Mouse (Mus musculus) embryonic facial prominence, embryonic 12.5 days (tissue): ENCODE measurements around the gene Ptges. TPM values are rescaled to one million over a fixed set of nuclear protein-coding genes. Genes with fewer than 3 reads are reported as not detected.

Experiments
- ATAC-seq: fragments of 200-750 bp; cut with Nextera tagmentation; 2 replicates; pipeline ENCODE4 v1.8.0; 2017; ENCODE audit not compliant: insufficient number of reproducible peaks, insufficient read depth, low FRiP score, low TSS enrichment
- H3K27ac ChIP-seq: fragments of 300-500 bp; sonication (generic); 2 replicates; pipeline ENCODE4 v1.5.1; 2016; ENCODE audit warnings: mild to moderate bottlenecking
- H3K27me3 ChIP-seq: fragments of 300-500 bp; sonication (generic); 2 replicates; pipeline ENCODE4 v1.6.1; 2016; ENCODE audit warnings: mild to moderate bottlenecking, moderate library complexity
- H3K36me3 ChIP-seq: fragments of 300-500 bp; sonication (generic); 2 replicates; pipeline ENCODE4 v1.6.1; 2016; ENCODE audit warnings: mild to moderate bottlenecking
- H3K4me1 ChIP-seq: fragments of 300-500 bp; sonication (generic); 2 replicates; pipeline ENCODE4 v1.6.1; 2016
- H3K4me2 ChIP-seq: fragments of 300-500 bp; sonication (generic); replicated peaks from 2 replicates; pipeline ENCODE4 v1.6.1; 2016; ENCODE audit warnings: mild to moderate bottlenecking, moderate library complexity
- H3K4me3 ChIP-seq: fragments of 300-500 bp; sonication (generic); 2 replicates; pipeline ENCODE4 v1.5.1; 2016; ENCODE audit warnings: mild to moderate bottlenecking
- H3K9ac ChIP-seq: fragments of 300-500 bp; sonication (generic); 2 replicates; pipeline ENCODE4 v1.6.1; 2016; ENCODE audit warnings: mild to moderate bottlenecking, moderate library complexity
- H3K9me3 ChIP-seq: fragments of 300-500 bp; sonication (generic); 2 replicates; pipeline ENCODE4 v1.6.1; 2016; ENCODE audit warnings: mild to moderate bottlenecking, moderate library complexity
- WGBS: fragments of 180-500 bp; shearing (Covaris S2); methylation state at CpG from one replicate; pipeline ENCODE4 v1.1.7; 2016; 5-methylcytosine and 5-hydroxymethylcytosine counted together
- polyA plus RNA-seq: library from polyadenylated mRNA; unstranded; fragments of >200 nt; fragmentation: Nextera tagmentation; extraction: Ambion mirVana; gene quantifications from 2 replicates; pipeline ENCODE4 v1.2.1, GENCODE M21; 2016

The Ptges gene
- polyA plus RNA-seq, 1 experiment from 2014 or later, result 11.6 TPM

GRCm38 (mm10) chr2:30912291-30912773 lies 17.3 kb downstream of the Ptges start:
- no peaks in the 10 kb centered on the region for H3K9me3 ChIP-seq
- peak overlapping the region; percentile 12; the same call in 1 of the 2 replicates for H3K27ac ChIP-seq
- H3K4me2 ChIP-seq, result no peak overlapping the region
- H3K4me1 ChIP-seq, result peaks cover 11% of the 10 kb centered on the region; the same call in 1 of the 2 replicates
- no peak for ATAC-seq
- WGBS, result 38% methylated on average over 4 of the region's 4 CpGs
- H3K27me3 ChIP-seq, result no peaks in the 10 kb centered on the region
- H3K4me3 ChIP-seq, result no peak overlapping the region
- no peaks in the 10 kb centered on the region for H3K36me3 ChIP-seq
- no peak overlapping the region for H3K9ac ChIP-seq

- H3K27ac ChIP-seq, result no peak overlapping the region
- H3K4me1 ChIP-seq, result peaks cover 19% of the 10 kb centered on the region
- no peak for ATAC-seq
- H3K27me3 ChIP-seq, result no peaks in the 10 kb centered on the region
- no peaks in the 10 kb centered on the region for H3K9me3 ChIP-seq
- H3K4me2 ChIP-seq, result no peak overlapping the region
- WGBS, result 65% methylated on average over 4 of the region's 4 CpGs
- no peak overlapping the region for H3K4me3 ChIP-seq
- no peak overlapping the region for H3K9ac ChIP-seq
- no peaks in the 10 kb centered on the region for H3K36me3 ChIP-seq
Measured at GRCm38 (mm10) chr2:30906641-30907040, 23.0 kb downstream of the Ptges start.

GRCm38 (mm10) chr2:30905906-30906305 lies 23.8 kb downstream of the Ptges start:
- Histone ChIP-seq H3K36me3 (0 out of 2 replicates have a peak, but pooled peaks cover under 1% of the 10 kb centered on the region), H3K9ac (no peak overlapping the region), H3K4me2 (no peak overlapping the region), H3K27ac (no peak overlapping the region), H3K9me3 (no peaks in the 10 kb centered on the region), H3K4me3 (no peak overlapping the region), H3K4me1 (peaks cover 21% of the 10 kb centered on the region), H3K27me3 (no peaks in the 10 kb centered on the region)
- no peak for ATAC-seq
- WGBS, result 76% methylated on average over 8 of the region's 8 CpGs

GRCm38 (mm10) chr2:30904991-30905390 lies 24.7 kb downstream of the Ptges start:
- H3K9ac ChIP-seq, result no peak overlapping the region
- 89% methylated on average over 7 of the region's 7 CpGs for WGBS
- no peaks in the 10 kb centered on the region for H3K27me3 ChIP-seq
- H3K4me2 ChIP-seq, result no peak overlapping the region
- no peaks in the 10 kb centered on the region for H3K9me3 ChIP-seq
- H3K27ac ChIP-seq, result no peak overlapping the region
- 0 out of 2 replicates have a peak, but pooled peaks cover 3% of the 10 kb centered on the region for H3K36me3 ChIP-seq
- ATAC-seq, result no peak
- H3K4me3 ChIP-seq, result no peak overlapping the region
- H3K4me1 ChIP-seq, result peaks cover 21% of the 10 kb centered on the region

GRCm38 (mm10) chr2:30904231-30904630 lies 25.4 kb downstream of the Ptges start:
- Histone ChIP-seq H3K4me1 (peaks cover 21% of the 10 kb centered on the region), H3K27ac (no peak overlapping the region), H3K4me2 (no peak overlapping the region), H3K36me3 (0 out of 2 replicates have a peak, but pooled peaks cover 3% of the 10 kb centered on the region), H3K9ac (no peak overlapping the region), H3K4me3 (no peak overlapping the region), H3K27me3 (no peaks in the 10 kb centered on the region), H3K9me3 (no peaks in the 10 kb centered on the region)
- ATAC-seq, result no peak
- 92% methylated on average over 6 of the region's 6 CpGs for WGBS

- no peak overlapping the region for H3K27ac ChIP-seq
- H3K4me2 ChIP-seq, result peak overlapping the region; percentile 83
- no peaks in the 10 kb centered on the region for H3K27me3 ChIP-seq
- peak overlapping the region; percentile 53 for H3K9ac ChIP-seq
- 0 out of 2 replicates have a peak, but pooled peaks cover 3% of the 10 kb centered on the region for H3K36me3 ChIP-seq
- ATAC-seq, result peak; percentile 71
- no peaks in the 10 kb centered on the region for H3K9me3 ChIP-seq
- peak overlapping the region; percentile 48 for H3K4me3 ChIP-seq
- 9% methylated on average over 37 of the region's 37 CpGs for WGBS
- peaks cover 23% of the 10 kb centered on the region for H3K4me1 ChIP-seq
Measured at GRCm38 (mm10) chr2:30902726-30903722, 26.6 kb downstream of the Ptges start.

GRCm38 (mm10) chr2:30902256-30902655 lies 27.4 kb downstream of the Ptges start:
- peak overlapping the region; percentile 83 for H3K4me2 ChIP-seq
- peak overlapping the region; percentile 53 for H3K9ac ChIP-seq
- H3K4me1 ChIP-seq, result peaks cover 30% of the 10 kb centered on the region
- H3K9me3 ChIP-seq, result no peaks in the 10 kb centered on the region
- no peak overlapping the region; the same call in 1 of the 2 replicates for H3K27ac ChIP-seq
- 18% methylated on average over 8 of the region's 8 CpGs for WGBS
- H3K36me3 ChIP-seq, result 0 out of 2 replicates have a peak, but pooled peaks cover 3% of the 10 kb centered on the region
- ATAC-seq, result no peak
- no peaks in the 10 kb centered on the region for H3K27me3 ChIP-seq
- H3K4me3 ChIP-seq, result peak overlapping the region; percentile 48

- no peak for ATAC-seq
- Histone ChIP-seq H3K36me3 (0 out of 2 replicates have a peak, but pooled peaks cover 3% of the 10 kb centered on the region), H3K27ac (no peak overlapping the region), H3K4me3 (peak overlapping the region; percentile 48), H3K9ac (0 out of 2 replicates have a peak overlapping the region, but pooled peaks have one; percentile 53), H3K4me1 (peaks cover 36% of the 10 kb centered on the region), H3K9me3 (no peaks in the 10 kb centered on the region), H3K27me3 (no peaks in the 10 kb centered on the region), H3K4me2 (peak overlapping the region; percentile 83)
- 49% methylated on average over 6 of the region's 6 CpGs for WGBS
Measured at GRCm38 (mm10) chr2:30901646-30902160, 28.0 kb downstream of the Ptges start.

- no peak overlapping the region for H3K4me3 ChIP-seq
- 90% methylated on average over 14 of the region's 14 CpGs for WGBS
- H3K4me2 ChIP-seq, result no peak overlapping the region
- H3K27ac ChIP-seq, result no peak overlapping the region
- H3K27me3 ChIP-seq, result no peaks in the 10 kb centered on the region
- H3K36me3 ChIP-seq, result 0 out of 2 replicates have a peak, but pooled peaks cover 3% of the 10 kb centered on the region
- no peaks in the 10 kb centered on the region for H3K9me3 ChIP-seq
- peaks cover 36% of the 10 kb centered on the region for H3K4me1 ChIP-seq
- H3K9ac ChIP-seq, result no peak overlapping the region
- ATAC-seq, result no peak
Measured at GRCm38 (mm10) chr2:30899397-30900069, 30.1 kb downstream of the Ptges start.

GRCm38 (mm10) chr2:30897291-30897690 lies 32.4 kb downstream of the Ptges start:
- no peak overlapping the region for H3K4me3 ChIP-seq
- no peak overlapping the region for H3K9ac ChIP-seq
- H3K27me3 ChIP-seq, result no peaks in the 10 kb centered on the region
- 0 out of 2 replicates have a peak, but pooled peaks cover 3% of the 10 kb centered on the region for H3K36me3 ChIP-seq
- no peak for ATAC-seq
- H3K27ac ChIP-seq, result no peak overlapping the region
- H3K4me1 ChIP-seq, result peaks cover 23% of the 10 kb centered on the region
- 31% methylated on average over 6 of the region's 6 CpGs for WGBS
- no peaks in the 10 kb centered on the region for H3K9me3 ChIP-seq
- no peak overlapping the region for H3K4me2 ChIP-seq

- Histone ChIP-seq H3K27me3 (no peaks in the 10 kb centered on the region), H3K9ac (no peak overlapping the region), H3K4me1 (peaks cover 15% of the 10 kb centered on the region), H3K9me3 (no peaks in the 10 kb centered on the region), H3K4me3 (no peak overlapping the region), H3K36me3 (no peaks in the 10 kb centered on the region), H3K27ac (no peak overlapping the region), H3K4me2 (no peak overlapping the region)
- WGBS, result 84% methylated on average over 7 of the region's 7 CpGs
- ATAC-seq, result no peak
Measured at GRCm38 (mm10) chr2:30893946-30894345, 35.7 kb downstream of the Ptges start.
